Mouse (Mus musculus) embryonic facial prominence, embryonic 15.5 days (tissue): ENCODE data around the gene 1700025G04Rik. TPM values are rescaled to one million over a fixed set of nuclear protein-coding genes. Genes with fewer than 3 reads are reported as not detected.

Experiments
- ATAC-seq: fragments of 200-750 bp; cut with Nextera tagmentation; 2 replicates; pipeline ENCODE4 v1.8.0; 2017; ENCODE audit warnings: low read depth, moderate TSS enrichment; ENCODE audit not compliant: insufficient number of reproducible peaks, low FRiP score, low TSS enrichment
- H3K27ac ChIP-seq: fragments of 300-500 bp; sonication (generic); replicated peaks from 2 replicates; pipeline ENCODE4 v1.5.1; 2015; ENCODE audit warnings: mild to moderate bottlenecking, inconsistent platforms
- H3K27me3 ChIP-seq: fragments of 300-500 bp; sonication (generic); 2 replicates; pipeline ENCODE4 v1.6.1; 2015; ENCODE audit warnings: inconsistent platforms
- H3K36me3 ChIP-seq: fragments of 300-500 bp; sonication (generic); 2 replicates; pipeline ENCODE4 v1.6.1; 2015; ENCODE audit warnings: mild to moderate bottlenecking, inconsistent platforms
- H3K4me1 ChIP-seq: fragments of 300-500 bp; sonication (generic); 2 replicates; pipeline ENCODE4 v1.6.1; 2015; ENCODE audit warnings: inconsistent platforms
- H3K4me2 ChIP-seq: fragments of 300-500 bp; sonication (generic); replicated peaks from 2 replicates; pipeline ENCODE4 v1.6.1; 2015; ENCODE audit warnings: mild to moderate bottlenecking, inconsistent platforms
- H3K4me3 ChIP-seq: fragments of 300-500 bp; sonication (generic); replicated peaks from 2 replicates; pipeline ENCODE4 v1.5.1; 2015; ENCODE audit warnings: mild to moderate bottlenecking, inconsistent platforms
- H3K9ac ChIP-seq: fragments of 300-500 bp; sonication (generic); 2 replicates; pipeline ENCODE4 v1.6.1; 2015; ENCODE audit warnings: inconsistent platforms
- H3K9me3 ChIP-seq: fragments of 300-500 bp; sonication (generic); replicated peaks from 2 replicates; pipeline ENCODE4 v1.6.1; 2016; ENCODE audit warnings: inconsistent platforms
- WGBS: fragments of 180-500 bp; shearing (Covaris S2); methylation state at CpG from one replicate; pipeline ENCODE4 v1.1.7; 2015; 5-methylcytosine and 5-hydroxymethylcytosine counted together
- polyA plus RNA-seq: library from polyadenylated mRNA; unstranded; fragments of >200 nt; fragmentation: Nextera tagmentation; extraction: Ambion mirVana; gene quantifications from 2 replicates; pipeline ENCODE4 v1.2.1, GENCODE M21; 2015

Gene 1700025G04Rik
- polyA plus RNA-seq, 1 experiment from 2014 or later = 44.9 TPM

DNA sequence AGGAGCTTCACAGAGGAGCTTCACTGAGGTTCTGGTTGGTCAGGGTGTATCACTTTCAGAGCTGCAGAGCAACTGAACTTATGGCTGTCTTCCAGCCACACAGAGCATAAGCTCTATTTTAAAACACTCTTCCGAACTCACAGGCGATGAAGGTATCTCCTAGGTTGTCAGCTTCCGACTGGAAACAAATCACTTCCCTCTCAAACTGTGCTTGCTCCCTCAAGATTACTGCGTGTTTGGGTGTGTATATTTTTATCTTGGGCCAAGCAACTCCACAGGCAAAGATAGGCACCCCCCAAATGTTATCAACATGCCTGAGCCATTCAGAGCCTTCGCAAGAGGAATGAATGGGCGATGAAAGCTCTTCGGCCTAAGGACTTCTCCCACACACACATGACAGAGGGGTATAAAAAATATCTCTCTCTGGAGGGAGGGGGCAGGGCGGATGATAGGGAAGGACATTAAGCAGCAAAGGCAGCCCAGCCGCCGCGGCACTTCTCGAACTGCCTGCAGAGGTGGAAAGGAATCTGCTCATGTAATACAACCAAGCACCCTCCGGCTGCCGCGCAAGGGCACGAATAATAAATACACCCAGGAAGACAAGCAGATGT is 1.0 kb downstream of the 1700025G04Rik start:
- Histone ChIP-seq H3K9ac (peak overlapping the region; percentile 91), H3K36me3 (no peaks in the 10 kb centered on the region), H3K27ac (peak overlapping the region; percentile 95), H3K4me1 (peaks cover 51% of the 10 kb centered on the region), H3K4me3 (peak overlapping the region; percentile 89), H3K27me3 (no peaks in the 10 kb centered on the region), H3K4me2 (peak overlapping the region; percentile 87), H3K9me3 (no peaks in the 10 kb centered on the region)
- ATAC-seq = no peak
- WGBS = 2% methylated on average over 16 of the region's 16 CpGs

DNA sequence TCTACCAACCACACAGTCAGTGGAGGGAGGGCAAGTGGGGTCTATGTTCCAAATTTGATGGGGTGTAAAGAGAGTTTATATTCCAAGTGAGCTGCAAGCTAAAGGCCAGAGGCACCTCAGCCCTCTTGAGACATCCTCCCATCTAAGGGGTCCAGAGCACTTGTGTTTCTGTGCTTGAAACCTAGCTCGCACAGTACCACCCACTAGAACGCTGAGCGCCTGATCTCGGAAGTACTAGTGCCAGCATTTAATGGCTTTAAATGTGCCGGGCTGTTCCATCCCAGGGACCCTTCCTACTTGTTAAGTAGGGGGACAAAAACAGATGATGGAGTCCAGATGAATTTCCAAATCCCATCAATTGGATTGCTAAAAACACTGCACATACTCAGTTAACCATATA is 1.9 kb downstream of the 1700025G04Rik start:
- no peaks in the 10 kb centered on the region for H3K27me3 ChIP-seq
- no peaks in the 10 kb centered on the region for H3K9me3 ChIP-seq
- no peak overlapping the region for H3K9ac ChIP-seq
- H3K27ac ChIP-seq = no peak overlapping the region
- 52% methylated on average over 5 of the region's 5 CpGs for WGBS
- H3K4me1 ChIP-seq = peaks cover 51% of the 10 kb centered on the region
- H3K4me3 ChIP-seq = peak overlapping the region; percentile 89
- no peak for ATAC-seq
- H3K4me2 ChIP-seq = peak overlapping the region; percentile 87
- H3K36me3 ChIP-seq = no peaks in the 10 kb centered on the region

DNA sequence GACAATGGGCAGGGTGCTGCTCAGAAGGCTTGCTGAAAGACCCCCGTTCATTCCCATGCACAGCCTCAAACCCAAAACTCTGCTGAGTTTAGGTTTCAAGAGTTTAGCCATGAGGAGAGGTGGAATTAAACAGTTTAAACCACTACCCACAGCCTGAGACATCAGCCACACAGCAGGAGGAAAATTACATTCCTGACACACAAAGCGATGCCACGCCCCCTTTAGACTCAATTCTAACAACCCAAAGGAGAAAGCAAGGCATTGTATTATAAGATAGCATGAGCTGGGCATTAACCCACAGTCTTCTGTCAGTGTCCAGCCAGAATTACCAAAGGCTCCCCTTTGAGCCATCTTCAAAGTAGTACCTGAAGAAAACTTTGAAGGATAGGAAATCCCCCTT is 3.0 kb downstream of the 1700025G04Rik start:
- ATAC-seq = no peak
- Histone ChIP-seq H3K27me3 (no peaks in the 10 kb centered on the region), H3K4me1 (peaks cover 55% of the 10 kb centered on the region), H3K4me2 (no peak overlapping the region), H3K9ac (no peak overlapping the region), H3K9me3 (no peaks in the 10 kb centered on the region), H3K4me3 (no peak overlapping the region), H3K27ac (no peak overlapping the region), H3K36me3 (no peaks in the 10 kb centered on the region)
- 49% methylated on average over 3 of the region's 3 CpGs for WGBS

DNA sequence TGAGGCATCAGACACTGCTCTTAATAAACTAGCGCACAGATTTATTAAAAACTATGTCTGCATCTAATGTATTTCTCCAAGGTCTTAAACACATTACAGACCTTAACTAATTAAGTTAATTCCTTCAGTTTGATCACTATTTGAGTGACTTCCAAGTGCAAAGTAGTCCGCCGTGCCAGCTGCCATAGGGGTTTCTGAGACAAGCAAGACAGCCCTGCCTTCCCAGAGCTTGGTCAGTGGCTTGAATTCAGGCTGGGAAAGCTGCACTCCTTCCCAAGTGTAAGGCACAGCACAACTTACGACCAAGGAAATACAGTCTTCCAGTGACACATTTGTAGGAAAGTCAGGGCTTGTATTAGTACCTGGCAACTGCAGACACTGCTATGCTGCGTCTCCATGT is 4.4 kb downstream of the 1700025G04Rik start:
- WGBS = 52% methylated on average over 5 of the region's 5 CpGs
- H3K4me1 ChIP-seq = peaks cover 48% of the 10 kb centered on the region
- no peak overlapping the region for H3K4me3 ChIP-seq
- ATAC-seq = no peak
- H3K27ac ChIP-seq = peak overlapping the region; percentile 40; the same call in 1 of the 2 replicates
- peak overlapping the region; percentile 39; the same call in 1 of the 2 replicates for H3K4me2 ChIP-seq
- H3K9ac ChIP-seq = no peak overlapping the region
- H3K9me3 ChIP-seq = no peaks in the 10 kb centered on the region
- H3K27me3 ChIP-seq = no peaks in the 10 kb centered on the region
- H3K36me3 ChIP-seq = no peaks in the 10 kb centered on the region

DNA sequence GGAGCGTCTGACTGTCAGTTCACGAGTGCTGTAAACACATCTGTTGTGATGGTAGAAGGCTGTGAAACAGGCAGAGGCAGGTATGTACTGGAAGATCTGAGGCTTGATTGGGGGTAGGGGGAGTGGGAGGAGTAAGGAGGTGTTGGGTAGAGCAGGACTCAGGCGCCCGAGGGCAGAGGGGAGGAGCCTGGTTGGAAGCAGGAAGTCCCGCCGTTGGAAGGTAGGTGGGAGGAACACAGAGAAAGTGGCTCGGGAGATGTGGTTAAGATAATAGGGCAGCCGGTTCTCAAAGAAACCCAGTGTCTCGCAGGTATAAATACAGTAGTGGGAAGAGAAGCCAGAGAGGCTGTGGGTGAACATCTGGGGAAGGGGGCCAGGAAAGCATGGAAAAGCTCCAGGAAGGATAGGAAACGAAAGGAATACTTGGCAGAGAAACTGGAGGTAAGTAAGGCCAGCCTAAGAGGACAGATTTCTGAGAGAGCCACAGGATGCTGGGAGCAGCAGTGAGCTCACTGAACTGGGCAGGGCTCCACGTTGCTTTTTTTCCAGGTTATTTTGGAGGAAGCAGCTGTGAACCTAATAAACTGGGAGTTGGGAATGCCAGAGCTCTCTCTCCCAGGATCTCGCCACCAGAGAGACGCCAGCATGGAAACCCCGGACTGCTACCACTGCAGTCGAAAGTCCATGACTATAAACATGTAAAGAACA is 5.1 kb downstream of the 1700025G04Rik start:
- H3K9ac ChIP-seq = no peak overlapping the region
- peak overlapping the region; percentile 40 for H3K27ac ChIP-seq
- ATAC-seq = peak; percentile 40; the same call in 1 of the 2 replicates
- no peaks in the 10 kb centered on the region for H3K27me3 ChIP-seq
- H3K4me2 ChIP-seq = peak overlapping the region; percentile 39
- H3K4me1 ChIP-seq = peaks cover 48% of the 10 kb centered on the region
- WGBS = 18% methylated on average over 15 of the region's 15 CpGs
- H3K4me3 ChIP-seq = peak overlapping the region; percentile 20
- H3K36me3 ChIP-seq = no peaks in the 10 kb centered on the region
- H3K9me3 ChIP-seq = no peaks in the 10 kb centered on the region

DNA sequence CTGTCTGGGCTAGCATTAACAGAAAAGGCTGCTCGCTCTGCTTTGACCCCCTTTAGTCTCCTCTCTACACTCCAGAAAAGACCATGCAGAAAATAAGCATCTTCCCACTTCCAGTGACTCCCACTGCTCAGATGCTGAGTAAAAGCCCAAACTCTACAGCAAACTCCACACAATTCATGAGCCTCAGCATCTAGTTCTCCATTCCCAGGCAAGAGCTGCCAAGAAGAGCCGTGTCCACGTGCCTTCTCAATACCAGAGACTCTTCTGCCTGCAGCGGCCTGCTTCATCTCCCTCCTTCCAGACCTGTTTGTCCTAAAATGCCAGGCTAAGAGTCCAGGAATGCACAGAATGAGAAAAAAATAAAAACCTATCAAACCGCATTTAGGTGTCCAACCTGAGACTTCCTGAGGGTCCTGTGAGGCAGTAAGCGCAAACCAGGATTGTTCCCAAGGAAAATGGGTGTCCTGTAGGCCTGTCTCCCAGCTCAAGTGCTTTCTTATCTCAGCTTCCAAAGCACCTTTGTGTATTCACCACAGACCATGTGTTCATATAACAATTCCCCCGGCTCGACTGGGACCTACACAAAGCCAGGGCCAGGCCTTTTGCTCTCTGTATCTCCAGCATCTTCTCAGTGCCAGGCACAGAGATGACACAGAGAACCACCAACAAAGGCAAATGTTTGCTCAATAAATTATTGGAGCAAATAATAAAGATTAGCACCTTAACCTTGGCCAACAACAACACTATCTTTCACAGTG is 7.8 kb downstream of the 1700025G04Rik start:
- no peak for ATAC-seq
- Histone ChIP-seq H3K9me3 (no peaks in the 10 kb centered on the region), H3K4me2 (no peak overlapping the region), H3K27me3 (no peaks in the 10 kb centered on the region), H3K4me1 (peaks cover 38% of the 10 kb centered on the region), H3K36me3 (no peaks in the 10 kb centered on the region), H3K4me3 (no peak overlapping the region), H3K27ac (no peak overlapping the region), H3K9ac (no peak overlapping the region)
- WGBS = 78% methylated on average over 8 of the region's 8 CpGs

DNA sequence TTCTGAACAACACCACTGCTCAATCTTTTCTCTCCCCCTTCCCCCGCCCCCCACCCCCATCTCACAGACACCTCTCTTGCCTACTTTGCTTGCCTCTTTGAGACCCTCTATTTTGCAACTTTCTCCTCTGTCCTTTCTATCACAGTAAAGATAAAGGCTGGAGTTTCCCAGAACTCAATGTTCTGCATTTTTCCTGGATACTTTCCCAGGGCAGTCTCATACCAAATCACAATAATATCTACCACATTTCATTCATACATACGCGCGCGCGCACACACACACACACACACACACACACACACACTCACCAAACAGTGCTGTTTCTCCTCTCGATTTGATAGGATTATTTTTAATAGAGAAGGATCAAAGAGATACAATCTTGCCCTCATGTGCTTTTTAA is 8.8 kb downstream of the 1700025G04Rik start:
- Histone ChIP-seq H3K4me1 (peaks cover 33% of the 10 kb centered on the region), H3K36me3 (no peaks in the 10 kb centered on the region), H3K9me3 (no peaks in the 10 kb centered on the region), H3K9ac (no peak overlapping the region), H3K27me3 (no peaks in the 10 kb centered on the region), H3K27ac (no peak overlapping the region), H3K4me2 (no peak overlapping the region), H3K4me3 (no peak overlapping the region)
- ATAC-seq = no peak
- 80% methylated on average over 7 of the region's 7 CpGs for whole genome bisulfite sequencing

DNA sequence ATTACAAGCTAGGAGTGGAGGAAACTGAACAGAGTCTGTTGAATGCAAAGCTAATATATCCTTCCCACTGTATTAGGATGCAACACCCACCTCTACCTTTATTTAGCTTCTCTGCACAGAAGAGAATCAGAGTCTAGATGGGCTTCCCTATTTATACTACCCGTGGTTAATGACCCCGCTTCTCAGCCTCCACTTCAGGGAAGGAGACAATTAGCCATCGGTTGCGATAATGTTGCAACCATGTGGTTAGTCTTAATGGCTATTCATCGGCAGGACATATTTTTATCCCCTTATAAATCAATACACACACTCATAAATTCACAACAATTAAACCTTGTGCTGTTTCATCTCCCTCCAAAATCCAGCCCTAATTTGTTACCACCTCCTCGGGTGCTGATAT is 9.7 kb downstream of the 1700025G04Rik start:
- Histone ChIP-seq H3K27me3 (no peaks in the 10 kb centered on the region), H3K9ac (no peak overlapping the region), H3K27ac (no peak overlapping the region), H3K4me2 (no peak overlapping the region), H3K4me3 (no peak overlapping the region), H3K4me1 (peaks cover 26% of the 10 kb centered on the region), H3K36me3 (no peaks in the 10 kb centered on the region), H3K9me3 (no peaks in the 10 kb centered on the region)
- ATAC-seq = no peak
- 80% methylated on average over 6 of the region's 6 CpGs for WGBS

DNA sequence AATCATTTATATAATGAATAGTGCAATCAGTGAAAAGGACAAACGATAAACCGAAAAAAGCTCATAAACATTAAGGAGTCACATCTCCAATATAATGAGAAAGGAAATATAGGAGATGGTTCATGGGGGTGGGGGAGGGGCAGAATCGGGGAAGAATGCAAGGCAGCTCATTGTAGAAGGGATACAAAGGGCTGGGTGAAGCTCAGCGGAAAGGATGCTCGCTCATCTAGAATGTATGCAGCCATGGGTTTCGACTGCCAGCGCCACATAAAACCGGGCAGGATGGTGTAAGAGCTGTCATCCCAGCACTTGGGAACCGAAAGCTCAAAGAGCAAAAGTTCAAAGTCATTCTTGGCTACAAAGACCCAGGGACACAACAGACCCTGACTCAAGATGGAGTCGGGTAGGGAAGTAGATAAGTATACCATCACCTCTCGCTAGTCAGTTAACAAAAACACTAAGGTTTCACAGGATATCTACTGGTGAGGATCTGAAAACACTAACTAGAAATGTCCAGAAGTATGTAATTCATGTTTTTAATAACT is 12.7 kb downstream of the 1700025G04Rik start:
- Histone ChIP-seq H3K9ac (no peak overlapping the region), H3K27me3 (no peaks in the 10 kb centered on the region), H3K4me1 (peaks cover 13% of the 10 kb centered on the region), H3K4me2 (no peak overlapping the region), H3K36me3 (no peaks in the 10 kb centered on the region), H3K4me3 (no peak overlapping the region), H3K27ac (no peak overlapping the region), H3K9me3 (no peaks in the 10 kb centered on the region)
- WGBS = 62% methylated on average over 11 of the region's 11 CpGs
- ATAC-seq = no peak

DNA sequence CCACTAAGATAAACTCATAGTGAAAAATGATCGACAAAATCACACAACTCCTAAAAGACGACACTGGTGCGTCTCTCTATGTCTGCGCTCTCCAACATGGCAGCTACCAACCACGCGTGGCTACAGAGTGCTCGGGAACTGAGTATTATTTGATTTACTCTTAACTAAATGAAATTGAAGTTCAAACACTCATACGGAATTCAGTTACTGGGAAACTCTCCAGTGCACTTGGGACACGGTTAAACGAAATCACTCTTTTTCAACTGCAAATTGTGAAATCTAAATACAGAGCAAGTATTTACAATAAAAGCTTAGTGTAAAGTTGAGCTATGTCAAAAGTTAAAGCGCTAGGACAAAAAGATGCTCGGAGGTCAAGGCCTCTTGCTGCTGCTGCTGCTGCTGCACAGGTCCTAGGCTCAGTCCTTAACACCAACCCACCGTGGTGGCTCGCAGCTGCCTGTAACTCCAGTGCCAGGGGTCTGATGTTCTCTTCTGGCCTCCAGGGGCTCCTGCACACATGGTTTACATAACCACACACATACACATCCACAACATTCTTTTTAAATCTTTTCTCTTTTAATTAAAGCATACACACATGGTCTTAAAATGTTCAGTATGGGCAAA is 13.6 kb downstream of the 1700025G04Rik start:
- Histone ChIP-seq H3K4me2 (no peak overlapping the region), H3K9ac (no peak overlapping the region), H3K4me3 (no peak overlapping the region), H3K36me3 (no peaks in the 10 kb centered on the region), H3K9me3 (no peaks in the 10 kb centered on the region), H3K27ac (no peak overlapping the region), H3K4me1 (peaks cover 9% of the 10 kb centered on the region), H3K27me3 (no peaks in the 10 kb centered on the region)
- 58% methylated on average over 14 of the region's 14 CpGs for WGBS
- no peak for ATAC-seq

DNA sequence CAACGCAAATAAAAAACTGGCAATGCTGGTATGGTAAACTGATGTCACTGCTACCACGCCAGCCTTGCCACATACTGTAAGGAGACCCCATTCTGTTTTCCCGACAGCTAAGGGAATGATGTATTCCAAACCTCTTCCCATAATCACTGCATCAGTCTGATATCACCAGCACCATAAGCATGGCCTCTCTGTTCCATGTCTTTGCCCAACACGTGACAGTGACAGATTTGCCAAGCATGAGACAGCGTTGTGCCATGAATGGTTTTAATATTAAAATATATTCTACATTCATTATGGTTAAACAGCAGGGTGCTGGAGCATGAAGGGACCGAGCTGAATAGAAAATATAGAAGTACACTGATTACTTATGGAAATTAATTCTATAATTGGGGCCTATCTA is 14.2 kb downstream of the 1700025G04Rik start:
- no peak overlapping the region for H3K27ac ChIP-seq
- WGBS = 88% methylated on average over 6 of the region's 6 CpGs

More for the DNA sequence above, 14.2 kb downstream of the 1700025G04Rik start:
- Histone ChIP-seq H3K9ac (no peak overlapping the region), H3K4me1 (peaks cover 9% of the 10 kb centered on the region), H3K4me2 (no peak overlapping the region), H3K4me3 (no peak overlapping the region), H3K36me3 (no peaks in the 10 kb centered on the region), H3K9me3 (no peaks in the 10 kb centered on the region), H3K27me3 (no peaks in the 10 kb centered on the region)
- no peak for ATAC-seq
